Mouse (Mus musculus) heart, embryonic 13.5 days (tissue): ENCODE measurements at regions not wholly inside any gene's neighbourhood (a gene's known extent, or its start where the extent isn't known, plus 50 kb on each side); places are given as distances from the start of the nearest gene placed in this dataset.

Experiments
- ATAC-seq: fragments of 200-750 bp; cut with Nextera tagmentation; 2 replicates; pipeline ENCODE4 v1.8.0; 2017; ENCODE audit warnings: moderate TSS enrichment; ENCODE audit not compliant: insufficient number of reproducible peaks, low FRiP score, low TSS enrichment; ENCODE audit errors: extremely low read depth
- H3K27ac ChIP-seq: fragments of 300-500 bp; sonication (generic); replicated peaks from 2 replicates; pipeline ENCODE4 v1.5.1; 2015; ENCODE audit warnings: moderate library complexity, mild to moderate bottlenecking, inconsistent platforms
- H3K27me3 ChIP-seq: fragments of 300-500 bp; sonication (generic); replicated peaks from 2 replicates; pipeline ENCODE4 v1.6.1; 2015; ENCODE audit warnings: mild to moderate bottlenecking, inconsistent platforms
- H3K36me3 ChIP-seq: fragments of 300-500 bp; sonication (generic); 2 replicates; pipeline ENCODE4 v1.6.1; 2015; ENCODE audit warnings: mild to moderate bottlenecking, inconsistent platforms
- H3K4me1 ChIP-seq: fragments of 300-500 bp; sonication (generic); 2 replicates; pipeline ENCODE4 v1.6.1; 2015; ENCODE audit warnings: inconsistent platforms
- H3K4me2 ChIP-seq: fragments of 300-500 bp; sonication (generic); 2 replicates; pipeline ENCODE4 v1.6.1; 2015; ENCODE audit warnings: inconsistent platforms, mild to moderate bottlenecking, moderate library complexity
- H3K4me3 ChIP-seq: fragments of 300-500 bp; sonication (generic); 2 replicates; pipeline ENCODE4 v1.5.1; 2015; ENCODE audit warnings: moderate library complexity, mild to moderate bottlenecking, inconsistent platforms
- H3K9ac ChIP-seq: fragments of 300-500 bp; sonication (generic); 2 replicates; pipeline ENCODE4 v1.6.1; 2015; ENCODE audit warnings: inconsistent platforms, mild to moderate bottlenecking, moderate library complexity
- H3K9me3 ChIP-seq: fragments of 300-500 bp; sonication (generic); 2 replicates; pipeline ENCODE4 v1.6.1; 2016; ENCODE audit warnings: inconsistent platforms
- WGBS: fragments of 180-500 bp; shearing (Covaris S2); methylation state at CpG from one replicate; pipeline ENCODE4 v1.1.7; 2015; ENCODE audit warnings: mixed read lengths; 5-methylcytosine and 5-hydroxymethylcytosine counted together

DNA sequence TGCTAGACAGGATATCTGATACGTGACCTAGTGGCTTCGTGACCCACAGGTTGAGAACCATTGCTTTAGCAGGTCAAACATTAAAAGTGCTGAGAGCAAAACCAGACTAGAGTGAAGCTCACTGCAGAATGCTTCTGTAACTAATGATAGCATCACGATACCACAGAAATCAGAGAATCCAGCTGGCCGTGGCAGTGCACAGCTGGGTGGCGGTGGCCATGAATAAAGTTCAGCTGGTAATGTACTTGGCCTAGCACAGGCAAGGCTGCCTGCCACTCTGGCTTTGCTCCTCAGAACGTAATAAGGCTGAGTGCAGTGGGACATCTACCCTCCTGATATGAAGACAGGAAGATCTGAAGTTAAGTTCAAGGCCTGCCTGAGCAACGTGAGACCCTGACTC is 56.7 kb upstream of the Fam78b start:
- no peaks in the 10 kb centered on the region for H3K9me3 ChIP-seq
- H3K9ac ChIP-seq: no peak overlapping the region
- WGBS: 74% methylated on average over 7 of the region's 7 CpGs
- no peaks in the 10 kb centered on the region for H3K4me1 ChIP-seq
- H3K36me3 ChIP-seq: no peaks in the 10 kb centered on the region
- H3K27ac ChIP-seq: no peak overlapping the region
- no peaks in the 10 kb centered on the region for H3K27me3 ChIP-seq
- no peak overlapping the region for H3K4me3 ChIP-seq
- no peak overlapping the region for H3K4me2 ChIP-seq
- no peak for ATAC-seq

DNA sequence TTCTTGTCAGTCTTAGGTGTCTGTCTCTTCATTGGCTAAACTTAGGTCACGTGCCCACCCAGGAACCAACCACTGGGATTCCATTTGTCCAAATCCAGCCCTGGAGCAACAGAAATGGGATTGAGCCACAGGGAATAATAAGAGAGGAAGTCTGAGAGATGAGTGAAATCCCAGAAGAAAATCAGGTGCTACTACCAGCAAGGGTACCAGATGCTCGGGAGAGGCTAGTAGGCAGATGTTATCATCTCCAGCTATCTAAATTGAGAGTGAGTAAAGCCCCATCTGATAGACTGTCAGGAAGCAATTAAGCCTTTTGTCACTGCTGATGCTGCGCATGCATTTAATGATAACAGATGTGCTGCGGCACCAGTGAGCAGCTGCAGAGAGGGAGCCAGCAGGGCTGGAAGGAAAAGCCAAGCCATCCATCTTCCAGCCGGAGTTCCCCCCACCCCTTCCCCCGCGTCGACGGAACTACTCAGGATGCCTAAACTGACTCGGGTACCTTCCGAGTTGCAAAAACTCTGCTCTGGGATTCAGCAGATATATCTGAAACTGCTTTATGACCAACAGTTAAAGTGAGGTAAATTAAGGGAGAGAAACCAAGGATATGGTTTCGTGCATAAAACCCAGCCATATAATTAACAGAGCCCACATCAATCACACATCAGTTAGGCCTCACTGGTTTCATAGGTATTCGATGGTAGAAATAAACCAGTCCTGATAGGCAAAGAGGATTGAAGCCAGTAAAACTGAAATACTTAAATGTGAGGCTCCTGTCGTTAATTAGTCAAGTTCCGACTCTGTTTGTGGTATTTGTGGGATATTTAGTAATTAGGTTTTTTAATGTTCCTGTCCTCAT is 53.1 kb upstream of the Fam78b start:
- H3K4me2 ChIP-seq: no peak overlapping the region
- no peaks in the 10 kb centered on the region for H3K4me1 ChIP-seq
- H3K9ac ChIP-seq: no peak overlapping the region
- H3K9me3 ChIP-seq: no peaks in the 10 kb centered on the region
- H3K36me3 ChIP-seq: no peaks in the 10 kb centered on the region
- no peaks in the 10 kb centered on the region for H3K27me3 ChIP-seq
- no peak overlapping the region for H3K4me3 ChIP-seq
- H3K27ac ChIP-seq: no peak overlapping the region
- no peak for ATAC-seq
- 34% methylated on average over 15 of the region's 15 CpGs for WGBS
